Mouse (Mus musculus): ENCODE data around the gene Zbtb7a.

Gene Zbtb7a

DNA sequence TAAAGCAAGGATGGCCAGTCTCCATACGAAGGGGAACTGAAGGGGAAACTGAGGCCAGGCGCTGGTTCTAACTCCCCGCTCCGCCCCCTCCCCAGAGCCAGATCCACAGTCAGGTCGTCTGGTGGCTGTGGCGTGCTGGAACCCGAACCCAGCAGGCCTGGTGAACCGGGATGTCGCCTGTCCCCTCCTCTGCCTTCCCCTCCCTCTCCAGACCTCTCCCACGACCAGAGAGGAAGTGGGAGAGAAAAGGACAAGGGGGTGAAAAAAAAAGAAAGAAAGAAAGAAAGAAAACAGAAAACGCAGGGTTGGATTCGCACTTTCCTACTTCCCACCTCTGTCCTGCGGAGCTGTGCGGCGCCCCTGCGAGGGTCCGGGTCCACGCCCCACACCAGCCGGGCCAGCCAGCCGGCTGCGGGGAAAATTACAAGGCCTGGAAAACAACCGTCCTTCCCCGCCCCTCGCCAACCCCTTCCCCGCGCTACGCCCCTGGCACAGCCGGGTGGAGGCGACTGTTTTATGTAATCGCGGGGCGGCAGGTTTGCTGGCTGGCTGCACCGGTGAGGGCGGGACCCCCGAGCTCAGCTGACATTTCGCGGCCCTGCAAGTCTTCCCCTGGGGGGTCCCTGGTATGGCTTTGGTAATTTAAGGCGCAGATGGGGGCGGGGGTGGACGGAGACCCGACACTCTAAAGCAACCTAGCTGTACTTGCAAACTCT is at the start of gene Zbtb7a:
TSS of gene Zbtb7a (plus strand) at position 255 of the 716 bp plus-strand sequence.
- DNase-seq (ENCODE audit: low spot score): no peak

GRCm38 (mm10) chr10:81087021-81087420 is 48.0 kb upstream of the Zbtb7a start:
- DNase-seq (ENCODE audit: low spot score): no peak

- no peak for DNase-seq (ENCODE audit: low spot score)
These were observed 45.8 kb upstream of the Zbtb7a start for GRCm38 (mm10) chr10:81089216-81089615.

- no peak for DNase-seq (ENCODE audit: low spot score)
These were observed 44.4 kb upstream of the Zbtb7a start for GRCm38 (mm10) chr10:81090621-81091020.

DNA sequence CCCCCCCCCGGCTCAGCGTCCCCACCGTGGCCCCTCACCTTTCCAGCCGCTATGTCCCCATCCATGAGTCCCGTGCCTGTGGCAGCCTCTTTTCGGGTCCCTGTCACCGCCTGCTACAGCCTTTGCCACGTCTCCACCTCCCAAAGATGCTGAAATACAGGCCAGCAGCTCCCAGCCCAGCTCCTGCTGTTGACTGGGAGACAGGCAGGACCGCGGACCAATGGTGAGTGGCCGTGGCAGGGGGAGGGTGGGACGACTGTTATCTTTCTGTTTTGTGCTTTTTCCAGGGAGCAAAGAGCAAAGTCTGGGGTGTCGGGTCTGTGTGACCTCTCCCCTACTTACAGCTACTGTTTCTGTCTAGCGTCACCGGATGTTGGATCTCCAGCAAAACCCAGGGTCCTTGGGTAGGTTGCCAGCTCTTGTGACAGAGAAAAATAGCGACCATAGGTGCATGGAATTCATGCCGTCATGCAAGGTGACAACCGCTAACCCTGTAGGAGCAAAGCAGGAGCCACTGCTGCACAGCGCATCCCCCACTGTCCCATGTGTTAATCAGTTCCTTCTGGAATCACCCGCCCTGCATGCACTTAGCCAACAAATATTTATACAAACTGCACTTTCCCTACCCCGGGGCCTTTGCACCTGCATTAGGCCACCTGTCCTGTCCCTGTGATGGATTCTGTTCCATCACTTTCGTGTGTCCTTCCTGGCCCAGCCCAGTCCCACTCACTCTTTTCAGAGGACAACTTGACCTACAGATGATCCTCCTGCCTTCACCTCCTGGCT is 42.4 kb upstream of the Zbtb7a start:
- DNase-seq (ENCODE audit: low spot score): no peak

- no peak for DNase-seq (ENCODE audit: low spot score)
These were observed 39.9 kb upstream of the Zbtb7a start for GRCm38 (mm10) chr10:81094931-81095678.

DNA sequence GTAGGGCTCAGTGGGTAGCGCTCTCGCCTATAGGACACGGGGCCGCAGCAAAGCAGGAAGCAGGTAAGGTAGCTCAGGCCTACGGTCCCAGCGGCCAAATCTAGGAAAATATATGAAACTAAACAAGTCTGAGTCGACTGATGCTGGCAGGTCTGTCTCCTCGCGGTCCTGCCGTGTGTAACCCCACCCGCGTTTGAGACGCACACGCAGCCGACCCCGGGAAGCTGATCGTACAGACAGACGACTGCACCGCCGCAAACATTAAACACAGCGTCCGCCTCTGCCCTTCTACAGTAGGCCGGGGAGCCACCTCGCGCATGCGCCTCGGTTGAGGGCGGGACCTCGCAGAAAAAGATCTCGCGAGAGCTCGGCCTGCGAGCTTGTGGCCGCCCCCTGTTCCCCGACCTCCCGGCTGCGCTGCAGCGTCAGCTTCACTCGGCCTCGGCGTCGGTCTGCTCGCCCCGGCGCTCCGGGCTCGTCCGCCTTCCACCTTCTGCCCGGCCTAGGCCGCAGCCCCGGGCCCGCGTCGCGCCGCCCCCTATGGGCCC is 29.4 kb upstream of the Zbtb7a start, which contains the start of gene Map2k2:
TSS of gene Map2k2 (plus strand) at position 351 of the 548 bp plus-strand sequence.
- peak; percentile 89 for DNase-seq (ENCODE audit: low spot score)

DNA sequence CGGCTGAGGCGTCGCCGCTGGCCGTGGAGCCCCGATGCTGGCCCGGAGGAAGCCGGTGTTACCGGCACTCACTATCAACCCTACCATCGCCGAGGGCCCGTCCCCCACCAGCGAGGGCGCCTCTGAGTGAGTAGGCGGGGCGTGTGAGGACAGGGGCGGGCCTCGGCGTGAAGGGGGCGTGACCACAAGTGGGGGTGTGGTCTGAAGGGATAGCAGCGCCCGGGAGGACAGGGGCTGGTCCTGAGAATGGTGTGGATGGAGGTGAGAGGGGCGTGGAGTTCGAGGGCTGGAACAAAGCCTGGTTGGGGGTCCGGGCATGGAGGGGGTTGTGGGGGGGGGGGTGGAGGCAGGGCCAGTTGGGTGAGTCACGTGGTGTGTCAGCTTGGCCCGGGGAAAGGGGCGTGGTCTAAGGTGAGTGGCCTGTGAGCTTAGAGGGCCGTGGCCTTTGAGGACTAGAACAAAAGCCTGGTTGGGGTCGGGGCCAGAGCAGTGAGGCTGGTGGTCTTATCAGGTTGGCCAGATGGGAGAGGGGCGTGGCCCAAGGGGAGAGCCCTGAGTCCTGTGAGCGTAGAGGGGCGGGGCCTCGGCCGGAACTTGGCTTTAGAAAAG is 28.8 kb upstream of the Zbtb7a start:
- peak; percentile 67 for DNase-seq (ENCODE audit: low spot score)

- DNase-seq (ENCODE audit: low spot score): no peak
These were observed 22.1 kb upstream of the Zbtb7a start for GRCm38 (mm10) chr10:81112946-81113345.

GRCm38 (mm10) chr10:81119625-81120024 is 15.4 kb upstream of the Zbtb7a start:
- DNase-seq (ENCODE audit: low spot score): no peak

DNA sequence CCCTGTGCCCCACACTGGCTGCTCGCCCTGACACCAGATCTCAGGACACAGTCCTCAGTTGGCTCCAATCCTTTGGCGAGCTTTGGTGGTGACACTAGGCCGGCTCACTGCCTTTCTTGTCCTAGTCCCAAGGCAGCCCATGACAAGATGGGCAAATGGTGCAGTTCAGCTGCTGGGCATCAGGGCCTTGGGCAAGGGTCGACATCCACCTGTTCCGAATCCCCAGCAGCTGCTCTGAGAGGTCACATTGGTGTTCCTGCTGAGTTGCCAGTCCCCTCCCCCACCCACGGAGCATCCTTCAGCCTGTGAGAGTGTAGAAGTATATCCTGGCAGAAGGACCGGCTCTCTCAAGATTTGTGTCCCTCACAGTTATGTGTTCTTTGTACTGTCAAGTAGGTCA is 14.4 kb upstream of the Zbtb7a start:
- DNase-seq (ENCODE audit: low spot score): no peak

DNA sequence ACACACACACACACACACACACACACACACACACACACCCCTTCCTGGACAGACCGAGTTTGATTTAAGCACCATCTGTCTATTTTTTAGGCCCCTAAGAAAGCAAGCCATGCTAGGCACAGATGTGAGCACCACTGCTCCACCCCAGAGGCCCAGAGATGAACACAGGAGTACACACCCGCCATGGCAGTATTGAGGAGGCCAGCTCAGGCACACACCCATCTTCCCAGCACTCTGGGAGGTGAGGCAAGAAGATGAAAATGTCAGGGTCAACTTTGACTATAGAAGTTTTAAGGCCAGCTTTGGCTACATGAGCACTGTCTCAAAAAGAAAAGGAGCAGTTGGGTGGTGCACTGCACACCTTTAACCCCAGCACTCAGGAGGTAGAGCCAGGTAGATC is 12.1 kb upstream of the Zbtb7a start:
- DNase-seq (ENCODE audit: low spot score): no peak

- DNase-seq (ENCODE audit: low spot score): no peak
These were observed 11.5 kb upstream of the Zbtb7a start for GRCm38 (mm10) chr10:81123500-81123899.

GRCm38 (mm10) chr10:81134181-81134587 is 836 bp upstream of the Zbtb7a start:
- DNase-seq (ENCODE audit: low spot score): no peak

DNA sequence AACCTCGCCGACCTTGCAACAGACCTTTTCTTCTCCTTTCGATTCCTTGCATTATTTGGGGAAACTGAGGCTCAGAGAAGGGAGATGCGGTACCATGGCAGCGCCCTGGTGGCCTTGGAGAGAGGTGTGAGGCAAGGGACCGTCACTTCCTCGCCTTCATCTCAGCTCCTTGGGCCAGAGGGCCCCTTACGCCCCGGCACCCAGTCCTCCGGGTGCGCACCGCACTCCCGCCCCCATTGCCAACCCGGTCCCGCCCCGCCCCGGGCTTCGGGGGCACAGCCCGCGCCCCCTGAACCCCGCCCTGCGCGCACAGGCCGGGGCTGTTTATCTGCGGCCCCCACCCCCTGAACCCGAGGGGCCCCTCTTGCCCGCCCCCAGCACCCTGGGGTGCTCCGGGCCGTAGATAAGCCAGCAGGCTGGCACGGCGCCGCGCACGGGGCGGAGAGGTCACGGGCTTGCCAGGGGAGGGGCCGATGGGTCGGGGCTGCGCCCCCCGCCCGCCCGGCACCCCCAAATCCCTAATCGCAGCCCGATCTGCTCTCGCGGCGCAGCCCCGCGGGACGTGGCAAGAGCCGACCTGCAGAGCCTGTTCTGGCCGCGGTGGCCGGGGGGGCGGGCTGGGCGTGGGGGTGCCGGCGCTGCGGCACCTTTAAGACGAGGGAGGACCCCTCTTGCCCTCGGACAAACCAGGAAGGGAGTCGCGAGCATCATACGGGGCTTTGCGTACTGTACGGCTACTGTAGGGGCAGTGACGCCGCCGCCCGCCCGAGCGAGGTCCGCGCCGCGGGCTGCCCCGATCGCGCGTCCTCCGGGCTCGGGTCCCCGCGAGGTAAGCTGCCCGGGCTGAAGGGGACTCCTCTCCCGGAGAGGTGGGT is 1.0 kb downstream of the Zbtb7a start:
- peak; percentile 60 for DNase-seq (ENCODE audit: low spot score)

DNA sequence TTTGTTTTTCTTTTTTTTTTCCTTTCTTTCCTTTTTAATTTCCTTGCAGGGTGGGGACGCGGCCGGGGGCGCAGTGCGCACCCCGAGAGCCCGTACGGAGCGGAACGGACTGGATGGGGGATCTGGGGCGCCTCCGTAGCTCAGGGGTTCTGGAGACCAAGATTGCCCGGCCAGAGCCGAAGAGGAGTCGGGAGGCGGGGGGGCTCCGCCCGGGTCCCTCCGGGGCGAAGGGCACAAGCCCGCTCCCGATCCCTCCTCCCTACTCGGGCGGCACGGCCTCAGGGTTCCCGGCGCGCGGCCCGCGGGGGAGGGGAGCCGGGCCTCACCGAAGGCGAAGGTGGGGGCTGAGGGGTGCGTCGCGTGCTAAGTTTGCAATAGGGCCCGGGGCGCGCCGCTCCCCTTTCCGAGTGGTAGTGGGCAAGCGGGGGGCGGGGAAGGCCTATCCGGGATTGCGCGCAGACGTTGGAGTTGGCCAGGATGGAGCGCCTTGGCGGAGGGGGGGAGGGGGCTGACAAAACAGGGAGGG is 1.7 kb downstream of the Zbtb7a start:
- peak; percentile 73 for DNase-seq (ENCODE audit: low spot score)

- DNase-seq (ENCODE audit: low spot score): peak; percentile 99
These were observed 2.5 kb downstream of the Zbtb7a start for GRCm38 (mm10) chr10:81137252-81138130.

DNA sequence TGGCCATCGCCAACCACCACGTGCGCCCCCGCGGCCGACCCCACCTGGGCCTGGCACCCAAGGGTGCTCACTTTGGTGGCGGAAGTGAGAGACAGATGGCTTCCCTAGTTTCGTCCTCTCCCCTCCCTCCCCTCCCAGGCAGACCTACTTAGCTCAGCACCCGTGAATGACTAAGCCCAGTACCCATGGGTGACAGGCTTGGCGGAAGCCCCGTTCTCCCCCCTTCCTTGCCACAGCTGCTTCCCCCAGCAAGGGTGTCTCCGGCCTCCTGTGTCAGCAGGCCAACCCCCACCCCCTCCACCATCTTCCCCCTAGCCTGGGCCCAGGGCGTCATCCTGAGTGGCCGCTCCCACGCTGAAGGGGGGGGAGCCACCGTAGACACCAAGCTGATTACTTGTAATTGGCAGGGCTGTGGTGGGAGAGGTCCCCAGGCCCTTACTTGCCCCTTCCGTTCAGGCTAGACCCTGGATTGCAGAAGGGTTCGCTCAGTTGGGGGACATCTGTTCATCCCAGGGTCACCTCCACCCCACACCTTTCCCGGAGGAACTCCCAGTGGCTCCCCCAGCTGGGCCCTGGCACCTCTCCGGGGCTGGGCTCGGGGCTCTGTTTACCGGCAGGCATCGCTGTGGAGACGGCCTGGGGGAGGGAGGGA is 3.2 kb downstream of the Zbtb7a start:
- no peak for DNase-seq (ENCODE audit: low spot score)
